Mouse (Mus musculus): Measurements from ENCODE around the gene Pus7. TPM values are rescaled to one million over a fixed set of nuclear protein-coding genes. Genes with fewer than 3 reads are reported as not detected.
A peak's percentile ranks its signal among the peaks of the same experiment; 100 is the strongest.
"Not testable (repeated sequence)": the region's sequence is repeated elsewhere in the genome, so short reads cannot be mapped to it uniquely, and the experiment has no call there.

Pus7 gene
- polyA plus RNA-seq, 1 experiment, result 4.4 TPM

DNA sequence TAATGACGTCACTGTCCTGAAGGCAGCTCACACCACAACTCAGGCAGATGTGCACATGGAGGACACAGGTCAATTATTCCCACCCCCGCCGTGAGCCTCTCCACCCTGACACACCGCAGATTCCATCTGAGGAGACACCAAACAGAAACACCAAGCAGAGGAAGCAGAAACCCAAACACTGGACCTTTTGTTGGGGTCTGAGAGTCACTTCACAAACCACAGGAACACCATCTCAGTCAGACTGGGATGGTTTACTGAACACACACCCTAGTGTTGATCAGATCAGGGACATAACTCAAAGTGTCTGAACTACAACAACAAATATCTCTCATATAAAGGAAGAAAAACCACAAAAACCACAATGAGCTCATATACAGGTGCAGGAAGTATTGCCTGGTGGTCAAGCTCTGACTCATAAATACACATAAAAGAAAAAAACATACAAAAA is 64.6 kb downstream of the Pus7 start:
- DNase-seq, result no peak
- H3K4me3 ChIP-seq (ENCODE audit: insufficient read depth, low read depth, low read length), result no peak overlapping the region
- no peak overlapping the region for H3K27ac ChIP-seq (ENCODE audit: insufficient read depth, low read depth, low read length)
- WGBS, result 74% methylated on average over 4 of the region's 4 CpGs
- TF ChIP-seq POLR2A (IDR thresholded peaks at IDR 0.05; ENCODE audit: low read depth, low read length) (no peak), CTCF (conservative IDR thresholded peaks at IDR 0.05; ENCODE audit: insufficient read depth, insufficient read length, low read depth, low read length) (no peak)
- no peaks in the 10 kb centered on the region for H3K27me3 ChIP-seq (replicated peaks; ENCODE audit: control insufficient read depth, insufficient read depth, low read length)
- H3K4me1 ChIP-seq (ENCODE audit: control insufficient read depth, insufficient read depth, low read length), result no peaks in the 10 kb centered on the region
- no peaks in the 10 kb centered on the region for H3K36me3 ChIP-seq (ENCODE audit: control insufficient read depth, insufficient read depth, low read length)

DNA sequence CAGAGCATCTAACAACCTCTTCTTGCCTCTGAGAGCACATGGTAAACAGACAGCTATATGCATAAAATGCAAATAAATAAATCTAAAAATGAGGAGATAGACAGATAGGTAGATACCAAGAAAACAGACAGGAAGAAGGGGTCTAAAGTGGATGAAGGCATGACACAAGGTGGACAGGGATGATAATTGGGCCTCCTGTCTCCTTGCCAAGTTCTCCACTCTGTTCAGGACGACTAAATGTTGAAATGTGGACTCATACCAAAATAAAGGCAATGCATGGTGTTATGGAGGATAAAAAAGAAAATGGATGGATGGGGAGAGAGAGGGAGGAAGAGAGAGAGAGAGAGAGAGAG is 65.4 kb downstream of the Pus7 start:
- no peaks in the 10 kb centered on the region for H3K36me3 ChIP-seq (ENCODE audit: control insufficient read depth, insufficient read depth, low read length)
- H3K27ac ChIP-seq (ENCODE audit: insufficient read depth, low read depth, low read length), result no peak overlapping the region
- H3K4me3 ChIP-seq (ENCODE audit: insufficient read depth, low read depth, low read length), result no peak overlapping the region
- WGBS, result 60% methylated on average over 1 of the region's 1 CpGs
- H3K4me1 ChIP-seq (ENCODE audit: control insufficient read depth, insufficient read depth, low read length), result no peaks in the 10 kb centered on the region
- TF ChIP-seq POLR2A (IDR thresholded peaks at IDR 0.05; ENCODE audit: low read depth, low read length) (no peak), CTCF (conservative IDR thresholded peaks at IDR 0.05; ENCODE audit: insufficient read depth, insufficient read length, low read depth, low read length) (no peak)
- no peaks in the 10 kb centered on the region for H3K27me3 ChIP-seq (replicated peaks; ENCODE audit: control insufficient read depth, insufficient read depth, low read length)
- DNase-seq, result no peak

- DNase-seq, result no peak
- Histone ChIP-seq H3K4me1 (ENCODE audit: control insufficient read depth, insufficient read depth, low read length) (no peaks in the 10 kb centered on the region), H3K4me3 (ENCODE audit: insufficient read depth, low read depth, low read length) (no peak overlapping the region), H3K27ac (ENCODE audit: insufficient read depth, low read depth, low read length) (no peak overlapping the region), H3K36me3 (ENCODE audit: control insufficient read depth, insufficient read depth, low read length) (no peaks in the 10 kb centered on the region), H3K27me3 (replicated peaks; ENCODE audit: control insufficient read depth, insufficient read depth, low read length) (no peaks in the 10 kb centered on the region)
- WGBS, result 77% methylated on average over 3 of the region's 3 CpGs
- no peak for TF ChIP-seq CTCF (conservative IDR thresholded peaks at IDR 0.05; ENCODE audit: insufficient read depth, insufficient read length, low read depth, low read length)
- no peak for TF ChIP-seq POLR2A (IDR thresholded peaks at IDR 0.05; ENCODE audit: low read depth, low read length)
Measured at GRCm38 (mm10) chr5:23717469-23718181, 65.9 kb downstream of the Pus7 start.

DNA sequence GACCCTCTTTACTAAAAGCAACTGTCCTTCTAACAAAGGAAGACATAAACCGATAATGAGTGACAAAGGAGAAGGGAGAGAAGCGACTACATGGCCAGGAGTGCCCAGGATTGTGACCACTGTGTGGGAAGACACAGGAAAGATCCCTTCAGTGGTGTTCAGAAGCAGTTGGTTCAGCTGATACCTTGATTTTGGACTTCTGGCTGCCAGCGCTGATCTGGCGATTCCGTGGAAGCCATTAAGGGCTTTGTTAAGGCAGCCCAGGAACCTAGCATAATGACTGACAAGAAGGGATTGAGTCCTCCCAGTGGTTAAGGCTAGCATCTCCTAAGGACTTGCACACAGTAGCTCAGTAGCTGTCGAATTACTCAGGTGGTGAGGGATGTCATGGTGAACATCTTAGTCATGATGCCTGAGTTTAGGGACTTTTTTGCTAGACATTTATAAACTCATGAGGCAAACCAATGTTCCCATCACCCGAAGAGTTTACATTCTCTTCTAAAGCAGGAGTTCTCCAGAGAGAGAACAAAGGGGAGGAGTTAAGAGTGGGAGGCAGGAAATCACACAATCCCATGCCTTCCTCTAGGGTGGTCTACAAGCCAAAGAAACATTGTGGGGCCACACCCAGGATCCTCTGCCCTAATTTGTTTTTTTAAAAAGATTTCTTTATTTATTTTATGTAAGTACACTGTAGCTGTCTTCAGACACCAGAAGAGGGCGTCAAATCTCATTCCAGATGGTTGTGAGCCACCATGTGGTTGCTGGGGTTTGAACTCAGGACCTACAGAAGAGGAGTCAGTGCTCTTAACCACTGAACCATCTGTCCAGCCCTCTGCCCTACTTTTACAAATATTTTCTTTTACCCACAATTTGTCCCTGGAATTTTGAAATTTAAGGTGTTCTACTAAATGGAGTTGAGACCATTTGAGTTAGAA is 69.8 kb downstream of the Pus7 start:
- Histone ChIP-seq H3K27ac (ENCODE audit: insufficient read depth, low read depth, low read length) (no peak overlapping the region), H3K4me1 (ENCODE audit: control insufficient read depth, insufficient read depth, low read length) (no peaks in the 10 kb centered on the region), H3K27me3 (replicated peaks; ENCODE audit: control insufficient read depth, insufficient read depth, low read length) (no peaks in the 10 kb centered on the region), H3K36me3 (ENCODE audit: control insufficient read depth, insufficient read depth, low read length) (no peaks in the 10 kb centered on the region), H3K4me3 (ENCODE audit: insufficient read depth, low read depth, low read length) (no peak overlapping the region)
- TF ChIP-seq POLR2A (IDR thresholded peaks at IDR 0.05; ENCODE audit: low read depth, low read length) (no peak), CTCF (conservative IDR thresholded peaks at IDR 0.05; ENCODE audit: insufficient read depth, insufficient read length, low read depth, low read length) (no peak)
- WGBS, result 91% methylated on average over 8 of the region's 8 CpGs
- no peak for DNase-seq

DNA sequence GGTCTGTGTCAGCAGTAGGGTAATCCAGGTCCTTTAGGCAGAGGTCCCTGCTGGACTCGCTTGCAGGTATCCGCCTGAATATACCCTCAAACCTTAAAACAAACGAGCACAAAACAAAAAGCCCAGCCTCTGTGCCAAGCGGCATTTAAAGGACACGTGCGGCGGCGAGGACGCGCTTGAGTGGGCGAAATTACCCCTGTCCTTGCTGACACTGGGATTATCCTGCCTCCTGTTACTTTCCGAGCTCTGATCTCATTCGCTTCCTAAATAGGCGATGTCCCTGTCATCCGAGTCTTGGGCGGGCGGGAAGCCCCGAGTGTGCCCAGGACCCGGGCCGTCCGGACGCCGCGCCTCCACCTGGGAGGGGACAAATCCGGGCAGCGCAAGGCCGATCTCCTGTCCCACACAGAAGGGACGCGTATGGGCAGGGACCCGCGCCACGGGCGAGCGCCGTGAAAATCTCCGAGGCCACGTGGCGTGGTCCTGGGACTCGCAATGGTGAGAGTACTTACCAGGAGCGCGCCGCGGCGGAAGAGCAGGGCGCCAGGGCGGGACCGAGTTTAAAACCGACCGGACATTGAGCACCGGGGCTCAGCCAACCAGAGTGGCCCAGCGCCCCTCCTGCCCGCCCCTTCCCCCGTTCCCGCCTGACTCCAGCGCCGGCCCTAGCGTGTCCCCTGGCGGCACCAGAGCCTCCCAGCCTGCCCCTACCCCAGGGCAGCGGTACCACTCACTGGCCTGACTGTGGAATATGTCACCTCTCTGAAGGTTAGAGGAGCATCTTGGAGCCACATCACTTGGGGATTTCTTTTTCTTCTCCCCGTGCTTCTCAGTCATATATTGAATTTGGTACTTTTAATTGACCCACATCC is 71.1 kb downstream of the Pus7 start:
- Histone ChIP-seq H3K36me3 (ENCODE audit: control insufficient read depth, insufficient read depth, low read length) (no peaks in the 10 kb centered on the region), H3K4me1 (ENCODE audit: control insufficient read depth, insufficient read depth, low read length) (no peaks in the 10 kb centered on the region), H3K27me3 (replicated peaks; ENCODE audit: control insufficient read depth, insufficient read depth, low read length) (no peaks in the 10 kb centered on the region), H3K4me3 (ENCODE audit: insufficient read depth, low read depth, low read length) (peak overlapping the region; percentile 97), H3K27ac (ENCODE audit: insufficient read depth, low read depth, low read length) (no peak overlapping the region)
- peak; percentile 83 for DNase-seq
- TF ChIP-seq POLR2A (IDR thresholded peaks at IDR 0.05; ENCODE audit: low read depth, low read length) (no peak), CTCF (conservative IDR thresholded peaks at IDR 0.05; ENCODE audit: insufficient read depth, insufficient read length, low read depth, low read length) (peak; percentile 27; the same call in 1 of the 2 replicates)
- 4% methylated on average over 60 of the region's 60 CpGs for WGBS

- not testable (repeated sequence) for H3K27me3 ChIP-seq (replicated peaks; ENCODE audit: control insufficient read depth, insufficient read depth, low read length); H3K4me1 ChIP-seq (ENCODE audit: control insufficient read depth, insufficient read depth, low read length); H3K36me3 ChIP-seq (ENCODE audit: control insufficient read depth, insufficient read depth, low read length); H3K27ac ChIP-seq (ENCODE audit: insufficient read depth, low read depth, low read length)
- WGBS, result 24% methylated on average over 6 of the region's 6 CpGs
- peak overlapping the region; percentile 97 for H3K4me3 ChIP-seq (ENCODE audit: insufficient read depth, low read depth, low read length)
- peak; percentile 54 for DNase-seq
Measured at GRCm38 (mm10) chr5:23711671-23712129, 71.8 kb downstream of the Pus7 start.
